Mouse (Mus musculus): ENCODE measurements around the gene Stx1a. TPM values are rescaled to one million over a fixed set of nuclear protein-coding genes. Genes with fewer than 3 reads are reported as not detected.

The Stx1a gene
- polyA plus RNA-seq, 1 experiment from 2014 or later = 13.4 TPM

DNA sequence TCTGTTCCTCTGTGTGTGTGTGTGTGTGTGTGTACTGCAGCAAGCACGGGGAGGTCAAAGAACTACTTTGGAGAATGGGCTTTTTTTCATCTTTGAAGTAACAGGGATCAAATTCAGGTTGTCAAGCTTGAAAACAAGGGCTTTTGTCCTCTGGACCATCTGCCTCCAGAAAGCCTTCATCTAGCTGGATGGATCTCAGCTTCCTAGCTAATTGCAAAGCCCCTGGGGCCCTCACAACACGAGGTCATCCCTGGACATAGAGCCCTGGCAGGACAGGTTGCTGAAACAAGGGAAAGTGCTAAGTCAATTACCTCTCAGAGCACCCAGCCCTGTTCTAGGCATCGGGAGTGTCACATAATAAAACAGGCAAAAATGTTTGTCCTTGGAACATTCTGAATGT, 39.5 kb upstream of the Stx1a start:
- Histone ChIP-seq H3K9ac (ENCODE audit: low read depth, low read length) (no peak overlapping the region), H3K4me1 (ENCODE audit: control insufficient read depth, insufficient read depth, low read length) (peaks cover 26% of the 10 kb centered on the region), H3K9me3 (ENCODE audit: control insufficient read depth, low read length) (no peaks in the 10 kb centered on the region), H3K4me2 (ENCODE audit: low read depth, low read length) (no peak overlapping the region), H3K36me3 (ENCODE audit: control insufficient read depth, insufficient read depth, low read length) (no peaks in the 10 kb centered on the region), H3K27ac (ENCODE audit: low read length) (peak overlapping the region; percentile 62; the same call in 1 of the 2 replicates), H3K27me3 (replicated peaks; ENCODE audit: control insufficient read depth, insufficient read depth, low read length) (peaks cover 14% of the 10 kb centered on the region), H3K4me3 (ENCODE audit: low read length) (no peak overlapping the region)
- ATAC-seq = no peak
- 25% methylated on average over 3 of the region's 3 CpGs for WGBS

DNA sequence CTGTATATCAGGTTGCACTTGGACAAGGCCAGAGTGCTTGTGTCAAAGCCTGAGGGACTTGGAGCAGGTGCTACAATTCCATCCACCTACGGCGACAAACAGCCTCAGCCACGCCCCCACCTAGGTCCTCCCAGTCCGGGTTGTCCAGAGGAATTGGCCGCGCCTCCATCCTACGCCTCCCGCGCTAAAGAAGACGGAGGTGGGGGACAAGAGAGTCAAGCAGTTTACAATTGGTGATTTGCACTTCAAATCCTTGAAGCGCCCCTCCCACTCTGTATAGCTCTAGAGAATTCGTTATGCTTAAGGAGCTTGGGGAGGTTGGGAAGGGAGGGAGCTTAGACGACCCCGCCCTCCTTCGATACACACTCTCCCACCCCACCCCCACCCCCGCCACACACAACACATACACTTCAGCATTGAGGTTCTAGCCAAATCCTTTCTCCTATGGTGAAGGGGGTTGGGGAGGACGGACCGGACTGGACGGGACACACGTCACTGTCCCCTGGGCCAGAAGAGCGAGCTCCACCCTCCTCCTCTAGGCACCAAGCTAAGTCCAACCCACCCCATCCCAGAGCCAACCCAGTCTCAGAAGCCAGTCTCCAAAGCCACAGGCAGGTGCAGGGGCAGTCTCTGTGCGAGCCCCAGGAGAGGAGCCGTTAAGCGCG, 37.5 kb upstream of the Stx1a start, which contains the start of gene Cldn3:
Gene Cldn3 (plus strand): TSS at position 582 of the 665 bp plus-strand sequence.
- Histone ChIP-seq H3K4me3 (ENCODE audit: low read length) (peak within 1 kb of the TSS; percentile 55), H3K27me3 (replicated peaks; ENCODE audit: control insufficient read depth, insufficient read depth, low read length) (peaks cover 14% of the 10 kb centered on the region), H3K4me1 (ENCODE audit: control insufficient read depth, insufficient read depth, low read length) (peaks cover 33% of the 10 kb centered on the region), H3K9ac (ENCODE audit: low read depth, low read length) (peak within 1 kb of the TSS; percentile 76), H3K4me2 (ENCODE audit: low read depth, low read length) (peak within 1 kb of the TSS; percentile 57), H3K36me3 (ENCODE audit: control insufficient read depth, insufficient read depth, low read length) (no peaks in the 10 kb centered on the region), H3K27ac (ENCODE audit: low read length) (peak within 1 kb of the TSS; percentile 95), H3K9me3 (ENCODE audit: control insufficient read depth, low read length) (no peaks in the 10 kb centered on the region)
- peak; percentile 89 for ATAC-seq
- WGBS = 1% methylated on average over 25 of the region's 25 CpGs

DNA sequence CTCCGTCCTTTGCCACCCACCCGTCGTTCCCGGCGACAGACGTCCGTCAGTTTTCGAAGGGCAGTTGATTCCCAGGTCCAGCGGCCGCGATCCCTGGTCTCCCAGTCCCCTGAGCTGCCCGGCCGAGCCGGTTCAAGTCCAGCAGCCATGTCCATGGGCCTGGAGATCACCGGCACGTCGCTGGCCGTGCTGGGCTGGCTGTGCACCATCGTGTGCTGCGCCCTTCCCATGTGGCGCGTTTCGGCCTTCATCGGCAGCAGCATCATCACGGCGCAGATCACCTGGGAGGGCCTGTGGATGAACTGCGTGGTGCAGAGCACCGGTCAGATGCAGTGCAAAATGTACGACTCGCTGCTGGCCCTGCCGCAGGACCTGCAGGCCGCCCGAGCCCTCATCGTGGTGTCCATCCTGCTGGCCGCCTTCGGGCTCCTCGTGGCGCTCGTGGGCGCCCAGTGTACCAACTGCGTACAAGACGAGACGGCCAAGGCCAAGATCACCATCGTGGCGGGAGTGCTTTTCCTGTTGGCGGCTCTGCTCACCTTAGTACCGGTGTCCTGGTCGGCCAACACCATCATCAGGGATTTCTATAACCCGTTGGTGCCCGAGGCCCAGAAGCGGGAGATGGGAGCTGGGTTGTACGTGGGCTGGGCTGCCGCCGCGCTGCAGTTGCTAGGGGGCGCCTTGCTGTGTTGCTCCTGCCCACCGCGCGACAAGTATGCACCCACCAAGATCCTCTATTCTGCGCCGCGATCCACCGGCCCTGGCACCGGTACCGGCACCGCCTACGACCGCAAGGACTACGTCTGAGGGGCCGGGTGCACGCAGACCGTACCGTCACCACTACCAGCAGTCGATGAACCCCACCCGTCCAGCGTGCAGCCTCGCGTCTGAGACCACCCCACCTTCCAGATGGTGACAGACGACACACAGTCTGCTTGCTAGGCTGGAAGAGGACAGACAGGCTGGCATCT, 36.7 kb upstream of the Stx1a start:
- 3% methylated on average over 79 of the region's 79 CpGs for WGBS
- peak; percentile 16 for ATAC-seq
- Histone ChIP-seq H3K27ac (ENCODE audit: low read length) (peak overlapping the region; percentile 95), H3K4me2 (ENCODE audit: low read depth, low read length) (peak overlapping the region; percentile 57), H3K9ac (ENCODE audit: low read depth, low read length) (peak overlapping the region; percentile 76), H3K4me1 (ENCODE audit: control insufficient read depth, insufficient read depth, low read length) (peaks cover 32% of the 10 kb centered on the region), H3K27me3 (replicated peaks; ENCODE audit: control insufficient read depth, insufficient read depth, low read length) (peaks cover 14% of the 10 kb centered on the region), H3K4me3 (ENCODE audit: low read length) (peak overlapping the region; percentile 55), H3K9me3 (ENCODE audit: control insufficient read depth, low read length) (no peaks in the 10 kb centered on the region), H3K36me3 (ENCODE audit: control insufficient read depth, insufficient read depth, low read length) (no peaks in the 10 kb centered on the region)

GRCm38 (mm10) chr5:134989166-134989565, 34.1 kb upstream of the Stx1a start:
- Histone ChIP-seq H3K27me3 (replicated peaks; ENCODE audit: control insufficient read depth, insufficient read depth, low read length) (peaks cover 14% of the 10 kb centered on the region), H3K4me1 (ENCODE audit: control insufficient read depth, insufficient read depth, low read length) (peaks cover 25% of the 10 kb centered on the region), H3K36me3 (ENCODE audit: control insufficient read depth, insufficient read depth, low read length) (no peaks in the 10 kb centered on the region), H3K27ac (ENCODE audit: low read length) (peak overlapping the region; percentile 48), H3K4me3 (ENCODE audit: low read length) (peak overlapping the region; percentile 34), H3K9me3 (ENCODE audit: control insufficient read depth, low read length) (no peaks in the 10 kb centered on the region), H3K9ac (ENCODE audit: low read depth, low read length) (peak overlapping the region; percentile 59), H3K4me2 (ENCODE audit: low read depth, low read length) (peak overlapping the region; percentile 43)
- no peak for ATAC-seq
- WGBS = 45% methylated on average over 11 of the region's 11 CpGs

- Histone ChIP-seq H3K4me2 (ENCODE audit: low read depth, low read length) (no peak overlapping the region), H3K27ac (ENCODE audit: low read length) (no peak overlapping the region)
- ATAC-seq = no peak
Measured at GRCm38 (mm10) chr5:134989741-134990140, 33.5 kb upstream of the Stx1a start.

GRCm38 (mm10) chr5:134992566-134992965, 30.7 kb upstream of the Stx1a start:
- Histone ChIP-seq H3K36me3 (ENCODE audit: control insufficient read depth, insufficient read depth, low read length) (no peaks in the 10 kb centered on the region), H3K9me3 (ENCODE audit: control insufficient read depth, low read length) (no peaks in the 10 kb centered on the region), H3K9ac (ENCODE audit: low read depth, low read length) (no peak overlapping the region), H3K27me3 (replicated peaks; ENCODE audit: control insufficient read depth, insufficient read depth, low read length) (no peaks in the 10 kb centered on the region; the same call in 1 of the 2 replicates), H3K4me2 (ENCODE audit: low read depth, low read length) (no peak overlapping the region), H3K4me1 (ENCODE audit: control insufficient read depth, insufficient read depth, low read length) (peaks cover 10% of the 10 kb centered on the region), H3K4me3 (ENCODE audit: low read length) (no peak overlapping the region), H3K27ac (ENCODE audit: low read length) (no peak overlapping the region)
- 75% methylated on average over 5 of the region's 5 CpGs for WGBS
- no peak for ATAC-seq

More at GRCm38 (mm10) chr5:134989741-134990140, 33.5 kb upstream of the Stx1a start:
- Histone ChIP-seq H3K4me1 (ENCODE audit: control insufficient read depth, insufficient read depth, low read length) (peaks cover 23% of the 10 kb centered on the region), H3K9ac (ENCODE audit: low read depth, low read length) (no peak overlapping the region), H3K27me3 (replicated peaks; ENCODE audit: control insufficient read depth, insufficient read depth, low read length) (peaks cover 14% of the 10 kb centered on the region), H3K4me3 (ENCODE audit: low read length) (no peak overlapping the region), H3K9me3 (ENCODE audit: control insufficient read depth, low read length) (no peaks in the 10 kb centered on the region), H3K36me3 (ENCODE audit: control insufficient read depth, insufficient read depth, low read length) (no peaks in the 10 kb centered on the region)
- WGBS = 56% methylated on average over 6 of the region's 6 CpGs

GRCm38 (mm10) chr5:134998359-134998758, 24.9 kb upstream of the Stx1a start:
- H3K9ac ChIP-seq (ENCODE audit: low read depth, low read length) = no peak overlapping the region
- peaks cover 14% of the 10 kb centered on the region for H3K4me1 ChIP-seq (ENCODE audit: control insufficient read depth, insufficient read depth, low read length)
- H3K4me3 ChIP-seq (ENCODE audit: low read length) = no peak overlapping the region
- no peak overlapping the region for H3K27ac ChIP-seq (ENCODE audit: low read length)
- no peaks in the 10 kb centered on the region for H3K9me3 ChIP-seq (ENCODE audit: control insufficient read depth, low read length)
- no peaks in the 10 kb centered on the region for H3K36me3 ChIP-seq (ENCODE audit: control insufficient read depth, insufficient read depth, low read length)
- ATAC-seq = no peak
- WGBS = 64% methylated on average over 6 of the region's 6 CpGs
- H3K4me2 ChIP-seq (ENCODE audit: low read depth, low read length) = no peak overlapping the region
- no peaks in the 10 kb centered on the region for H3K27me3 ChIP-seq (replicated peaks; ENCODE audit: control insufficient read depth, insufficient read depth, low read length)

- no peak for ATAC-seq
- 92% methylated on average over 4 of the region's 4 CpGs for WGBS
- no peak overlapping the region for H3K27ac ChIP-seq (ENCODE audit: low read length)
- no peaks in the 10 kb centered on the region for H3K36me3 ChIP-seq (ENCODE audit: control insufficient read depth, insufficient read depth, low read length)
- no peak overlapping the region for H3K9ac ChIP-seq (ENCODE audit: low read depth, low read length)
- no peak overlapping the region for H3K4me3 ChIP-seq (ENCODE audit: low read length)
- no peak overlapping the region for H3K4me2 ChIP-seq (ENCODE audit: low read depth, low read length)
- no peaks in the 10 kb centered on the region for H3K9me3 ChIP-seq (ENCODE audit: control insufficient read depth, low read length)
- no peaks in the 10 kb centered on the region for H3K27me3 ChIP-seq (replicated peaks; ENCODE audit: control insufficient read depth, insufficient read depth, low read length)
- H3K4me1 ChIP-seq (ENCODE audit: control insufficient read depth, insufficient read depth, low read length) = peaks cover 14% of the 10 kb centered on the region
Measured at GRCm38 (mm10) chr5:134999797-135000196, 23.5 kb upstream of the Stx1a start.

- no peak overlapping the region for H3K9ac ChIP-seq (ENCODE audit: low read depth, low read length)
- peak overlapping the region; percentile 84 for H3K27ac ChIP-seq (ENCODE audit: low read length)
- no peaks in the 10 kb centered on the region for H3K9me3 ChIP-seq (ENCODE audit: control insufficient read depth, low read length)
- no peak overlapping the region for H3K4me3 ChIP-seq (ENCODE audit: low read length)
- WGBS = 54% methylated on average over 16 of the region's 16 CpGs
- H3K4me1 ChIP-seq (ENCODE audit: control insufficient read depth, insufficient read depth, low read length) = peaks cover 14% of the 10 kb centered on the region
- no peaks in the 10 kb centered on the region for H3K27me3 ChIP-seq (replicated peaks; ENCODE audit: control insufficient read depth, insufficient read depth, low read length)
- peak overlapping the region; percentile 32; the same call in 1 of the 2 replicates for H3K4me2 ChIP-seq (ENCODE audit: low read depth, low read length)
- ATAC-seq = peak; percentile 49
- no peaks in the 10 kb centered on the region for H3K36me3 ChIP-seq (ENCODE audit: control insufficient read depth, insufficient read depth, low read length)
Measured at GRCm38 (mm10) chr5:135000751-135001150, 22.5 kb upstream of the Stx1a start.
